Mouse (Mus musculus): ENCODE measurements at regions not wholly inside any gene's neighbourhood (a gene's known extent, or its start where the extent isn't known, plus 50 kb on each side); places are given as distances from the start of the nearest gene placed in this dataset.

DNA sequence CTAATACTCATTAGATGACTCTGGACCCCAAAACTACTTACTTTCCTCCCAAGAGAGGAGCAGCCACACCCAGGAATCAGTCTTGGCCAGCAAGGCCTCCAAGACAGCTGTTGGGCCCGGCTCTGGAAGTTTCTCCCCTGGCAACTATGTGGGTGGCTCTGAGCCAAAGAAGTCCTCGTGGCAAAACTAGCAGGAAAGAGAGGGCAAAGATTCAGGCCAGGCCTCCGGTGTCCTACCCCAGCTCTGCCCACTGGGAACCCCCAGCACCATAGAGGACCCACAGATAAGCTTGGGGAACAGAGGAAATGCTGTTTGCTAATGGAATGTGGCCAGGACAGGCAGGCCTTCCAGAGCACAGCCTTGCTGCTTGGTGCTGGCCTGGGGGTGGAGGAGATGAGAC, 51.9 kb upstream of the Kdm8 start:
- DNase-seq (ENCODE audit: low read depth, low spot score) = peak; percentile 32

DNA sequence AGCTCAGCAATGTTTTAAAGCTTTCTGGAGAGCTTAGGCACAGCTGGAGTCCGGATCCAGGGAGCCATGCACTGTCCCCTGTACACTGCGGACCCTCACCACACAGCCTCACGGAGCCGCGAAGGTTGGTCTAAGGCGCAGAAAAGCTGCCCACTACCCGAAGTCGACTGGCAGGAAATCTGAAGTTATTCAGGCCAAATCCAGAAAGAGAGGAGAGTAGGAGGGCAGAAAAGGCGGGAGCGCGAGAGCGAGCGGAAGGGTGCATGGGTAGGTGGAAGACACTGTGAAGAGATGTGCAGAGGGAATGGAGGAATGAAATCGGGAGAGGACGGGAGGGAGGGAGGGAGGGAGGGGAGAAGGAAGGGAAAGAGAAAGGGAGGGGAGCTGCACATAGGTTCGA, 51.2 kb upstream of the Kdm8 start:
- no peak for DNase-seq (ENCODE audit: low read depth, low spot score)

DNA sequence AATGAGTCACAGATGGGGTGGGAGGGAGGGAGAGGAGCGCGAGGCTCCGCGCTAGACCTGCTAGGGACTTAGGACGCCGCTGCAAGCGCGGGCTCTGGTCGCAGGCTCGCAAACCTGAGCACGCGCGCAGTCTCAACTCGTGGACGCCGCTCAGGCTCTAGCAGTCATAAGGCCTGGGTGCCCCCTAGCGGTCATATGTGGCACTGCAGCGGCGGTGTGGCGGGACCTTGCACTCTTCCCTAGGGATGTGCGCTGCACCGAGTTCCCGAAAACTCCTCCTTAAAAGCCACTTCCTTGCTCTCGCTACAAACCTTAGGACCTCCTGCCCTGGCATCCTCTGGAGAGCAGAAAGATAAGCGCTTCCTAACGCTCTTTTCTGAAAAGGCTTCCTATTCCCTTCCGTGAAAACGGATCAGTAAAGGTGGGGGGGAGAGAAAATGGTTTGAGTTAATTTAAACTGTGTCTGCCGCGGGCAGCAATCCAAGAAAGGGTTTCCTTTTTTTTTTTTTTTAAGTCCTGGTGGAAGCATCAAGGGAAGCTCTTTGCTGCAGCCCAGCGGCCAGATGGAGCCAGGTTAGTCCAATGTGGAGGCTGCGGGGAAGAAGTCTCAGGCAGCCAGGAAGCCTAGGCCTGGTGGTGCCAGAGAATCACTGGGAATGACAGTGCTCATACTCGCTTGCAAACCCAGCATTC, 50.7 kb upstream of the Kdm8 start:
- DNase-seq (ENCODE audit: low read depth, low spot score) = peak; percentile 96
